Mouse (Mus musculus): ENCODE measurements around the gene Fgd6. TPM values are rescaled to one million over a fixed set of nuclear protein-coding genes. Genes with fewer than 3 reads are reported as not detected.

Fgd6 gene
- total RNA-seq, 2 experiments from 2014 or later: 10.6 to 12.3 TPM

GRCm38 (mm10) chr10:94164104-94164845, 128.5 kb downstream of the Fgd6 start:
- Histone ChIP-seq H3K4me3 (no peak overlapping the region), H3K27ac (no peak overlapping the region)
- TF ChIP-seq CTCF (conservative IDR thresholded peaks at IDR 0.05): no peak
- no peak for DNase-seq (ENCODE audit: low spot score in 2 of 2)

- Histone ChIP-seq H3K4me3 (no peak overlapping the region), H3K27ac (no peak overlapping the region)
- DNase-seq (ENCODE audit: low spot score in 2 of 2): no peak
- TF ChIP-seq CTCF (conservative IDR thresholded peaks at IDR 0.05): no peak
Measured at GRCm38 (mm10) chr10:94165426-94165825, 129.6 kb downstream of the Fgd6 start.

- Histone ChIP-seq H3K4me3 (no peak overlapping the region), H3K27ac (no peak overlapping the region)
- no peak for TF ChIP-seq CTCF (conservative IDR thresholded peaks at IDR 0.05)
- DNase-seq (ENCODE audit: low spot score in 2 of 2): no peak
Measured at GRCm38 (mm10) chr10:94167051-94167750, 131.4 kb downstream of the Fgd6 start.

- H3K27ac ChIP-seq: no peak overlapping the region
Measured at GRCm38 (mm10) chr10:94171440-94172130, 135.8 kb downstream of the Fgd6 start.

GRCm38 (mm10) chr10:94172137-94172536, 136.3 kb downstream of the Fgd6 start:
- H3K27ac ChIP-seq: no peak overlapping the region
- TF ChIP-seq CTCF (conservative IDR thresholded peaks at IDR 0.05): no peak
- no peak for DNase-seq (ENCODE audit: low spot score in 2 of 2)
- no peak overlapping the region for H3K4me3 ChIP-seq

More at GRCm38 (mm10) chr10:94171440-94172130, 135.8 kb downstream of the Fgd6 start:
- H3K4me3 ChIP-seq: no peak overlapping the region
- TF ChIP-seq CTCF (conservative IDR thresholded peaks at IDR 0.05): no peak
- no peak for DNase-seq (ENCODE audit: low spot score in 2 of 2)

GRCm38 (mm10) chr10:94172706-94173105, 136.9 kb downstream of the Fgd6 start:
- Histone ChIP-seq H3K4me3 (no peak overlapping the region), H3K27ac (no peak overlapping the region)
- no peak for TF ChIP-seq CTCF (conservative IDR thresholded peaks at IDR 0.05)
- no peak for DNase-seq (ENCODE audit: low spot score in 2 of 2)

- Histone ChIP-seq H3K27ac (no peak overlapping the region), H3K4me3 (no peak overlapping the region)
- no peak for TF ChIP-seq CTCF (conservative IDR thresholded peaks at IDR 0.05)
- no peak for DNase-seq (ENCODE audit: low spot score in 2 of 2)
Measured at GRCm38 (mm10) chr10:94174652-94175051, 138.9 kb downstream of the Fgd6 start.

- Histone ChIP-seq H3K27ac (no peak overlapping the region), H3K4me3 (no peak overlapping the region)
- TF ChIP-seq CTCF (conservative IDR thresholded peaks at IDR 0.05): no peak
- DNase-seq (ENCODE audit: low spot score in 2 of 2): no peak
Measured at GRCm38 (mm10) chr10:94183199-94183598, 147.4 kb downstream of the Fgd6 start.

Other genes with a start within 250 kb of the Fgd6 start
- gene Usp44, start 204.4 kb upstream of the Fgd6 start, total RNA-seq (2021): not detected
- 100 to 1,000 TPM; 124 to 136 TPM for gene Metap2, start 138.9 kb upstream of the Fgd6 start, total RNA-seq (2021)
- gene Vezt, start 184 bp upstream of the Fgd6 start, total RNA-seq (2021): 10 to 100 TPM; 58.6 to 69.4 TPM
- gene Nr2c1, start 112.0 kb downstream of the Fgd6 start, total RNA-seq (2021): 10 to 100 TPM in 1 of 2 experiments, 1 to 10 TPM in 1; 8.9 to 10.1 TPM
- gene Ndufa12, start 162.7 kb downstream of the Fgd6 start, total RNA-seq (2021): 100 to 1,000 TPM; 249 to 253 TPM